Mouse (Mus musculus): ENCODE results near the gene Zfp512b. TPM values are rescaled to one million over a fixed set of nuclear protein-coding genes. Genes with fewer than 3 reads are reported as not detected.
A peak's percentile ranks its signal among the peaks of the same experiment; 100 is the strongest.

Gene Zfp512b
- polyA plus RNA-seq, 1 experiment from 2014 or later: 30.0 TPM

- H3K27me3 ChIP-seq (ENCODE audit: insufficient read depth, low read length): no peaks in the 10 kb centered on the region
- no peak for TF ChIP-seq CTCF (IDR thresholded peaks at IDR 0.05; ENCODE audit: low read depth)
- no peak overlapping the region for H3K9ac ChIP-seq (ENCODE audit: low read depth, low read length)
- no peak overlapping the region for H3K27ac ChIP-seq
- no peaks in the 10 kb centered on the region for H3K4me1 ChIP-seq (replicated peaks; ENCODE audit: insufficient read depth, low read length)
- peaks cover 49% of the 10 kb centered on the region for H3K36me3 ChIP-seq (ENCODE audit: insufficient read depth, low read length)
- WGBS: 93% methylated on average over 2 of the region's 2 CpGs
- ATAC-seq (replicated peaks; ENCODE audit: low FRiP score, low read depth) (no peak), DNase-seq (ENCODE audit: low spot score) (no peak)
- H3K4me3 ChIP-seq (replicated peaks; ENCODE audit: low read depth, low read length): no peak overlapping the region
- no peak overlapping the region for H3K4me2 ChIP-seq (ENCODE audit: low read length)
- H3K9me3 ChIP-seq (replicated peaks; ENCODE audit: low read length): no peaks in the 10 kb centered on the region
Measured at GRCm38 (mm10) chr2:181550233-181550632, 42.4 kb downstream of the Zfp512b start.

GRCm38 (mm10) chr2:181548682-181549081 is 43.9 kb downstream of the Zfp512b start:
- Histone ChIP-seq H3K4me3 (replicated peaks; ENCODE audit: low read depth, low read length) (no peak overlapping the region), H3K4me2 (ENCODE audit: low read length) (no peak overlapping the region), H3K27me3 (ENCODE audit: insufficient read depth, low read length) (no peaks in the 10 kb centered on the region), H3K9ac (ENCODE audit: low read depth, low read length) (no peak overlapping the region), H3K9me3 (replicated peaks; ENCODE audit: low read length) (no peaks in the 10 kb centered on the region), H3K27ac (no peak overlapping the region), H3K4me1 (replicated peaks; ENCODE audit: insufficient read depth, low read length) (no peaks in the 10 kb centered on the region), H3K36me3 (ENCODE audit: insufficient read depth, low read length) (peaks cover 49% of the 10 kb centered on the region)
- DNase-seq (ENCODE audit: low spot score) (peak; percentile 37), ATAC-seq (replicated peaks; ENCODE audit: low FRiP score, low read depth) (0 out of 2 replicates have a peak, but pooled peaks have one; percentile 54)
- WGBS: 54% methylated on average over 5 of the region's 5 CpGs
- TF ChIP-seq CTCF (IDR thresholded peaks at IDR 0.05; ENCODE audit: low read depth): no peak

GRCm38 (mm10) chr2:181548227-181548626 is 44.4 kb downstream of the Zfp512b start:
- Histone ChIP-seq H3K27me3 (ENCODE audit: insufficient read depth, low read length) (no peaks in the 10 kb centered on the region), H3K27ac (no peak overlapping the region), H3K36me3 (ENCODE audit: insufficient read depth, low read length) (peaks cover 49% of the 10 kb centered on the region), H3K9ac (ENCODE audit: low read depth, low read length) (no peak overlapping the region), H3K4me2 (ENCODE audit: low read length) (no peak overlapping the region), H3K4me3 (replicated peaks; ENCODE audit: low read depth, low read length) (no peak overlapping the region), H3K9me3 (replicated peaks; ENCODE audit: low read length) (no peaks in the 10 kb centered on the region), H3K4me1 (replicated peaks; ENCODE audit: insufficient read depth, low read length) (no peaks in the 10 kb centered on the region)
- DNase-seq (ENCODE audit: low spot score): no peak
- WGBS: 76% methylated on average over 1 of the region's 1 CpGs
- no peak for ATAC-seq (replicated peaks; ENCODE audit: low FRiP score, low read depth)
- TF ChIP-seq CTCF (IDR thresholded peaks at IDR 0.05; ENCODE audit: low read depth): no peak

- no peak overlapping the region for H3K4me2 ChIP-seq (ENCODE audit: low read length)
- H3K4me1 ChIP-seq (replicated peaks; ENCODE audit: insufficient read depth, low read length): no peaks in the 10 kb centered on the region
- peaks cover 40% of the 10 kb centered on the region for H3K36me3 ChIP-seq (ENCODE audit: insufficient read depth, low read length)
- H3K9ac ChIP-seq (ENCODE audit: low read depth, low read length): no peak overlapping the region
- no peak overlapping the region for H3K4me3 ChIP-seq (replicated peaks; ENCODE audit: low read depth, low read length)
- 98% methylated on average over 7 of the region's 7 CpGs for whole genome bisulfite sequencing
- ATAC-seq (replicated peaks; ENCODE audit: low FRiP score, low read depth) (no peak), DNase-seq (ENCODE audit: low spot score) (no peak)
- H3K9me3 ChIP-seq (replicated peaks; ENCODE audit: low read length): no peaks in the 10 kb centered on the region
- TF ChIP-seq CTCF (IDR thresholded peaks at IDR 0.05; ENCODE audit: low read depth): no peak
- H3K27ac ChIP-seq: no peak overlapping the region
- no peaks in the 10 kb centered on the region for H3K27me3 ChIP-seq (ENCODE audit: insufficient read depth, low read length)
Measured at GRCm38 (mm10) chr2:181546142-181546541, 46.5 kb downstream of the Zfp512b start.

GRCm38 (mm10) chr2:181541761-181542380 is 50.7 kb downstream of the Zfp512b start:
- Histone ChIP-seq H3K4me3 (replicated peaks; ENCODE audit: low read depth, low read length) (no peak overlapping the region), H3K9ac (ENCODE audit: low read depth, low read length) (no peak overlapping the region), H3K4me1 (replicated peaks; ENCODE audit: insufficient read depth, low read length) (no peaks in the 10 kb centered on the region), H3K36me3 (ENCODE audit: insufficient read depth, low read length) (peaks cover 6% of the 10 kb centered on the region), H3K9me3 (replicated peaks; ENCODE audit: low read length) (no peaks in the 10 kb centered on the region), H3K27me3 (ENCODE audit: insufficient read depth, low read length) (no peaks in the 10 kb centered on the region), H3K27ac (no peak overlapping the region), H3K4me2 (ENCODE audit: low read length) (no peak overlapping the region)
- WGBS: 90% methylated on average over 6 of the region's 6 CpGs
- ATAC-seq (replicated peaks; ENCODE audit: low FRiP score, low read depth): no peak
- TF ChIP-seq CTCF (IDR thresholded peaks at IDR 0.05; ENCODE audit: low read depth): no peak
- DNase-seq (ENCODE audit: low spot score): no peak

DNA sequence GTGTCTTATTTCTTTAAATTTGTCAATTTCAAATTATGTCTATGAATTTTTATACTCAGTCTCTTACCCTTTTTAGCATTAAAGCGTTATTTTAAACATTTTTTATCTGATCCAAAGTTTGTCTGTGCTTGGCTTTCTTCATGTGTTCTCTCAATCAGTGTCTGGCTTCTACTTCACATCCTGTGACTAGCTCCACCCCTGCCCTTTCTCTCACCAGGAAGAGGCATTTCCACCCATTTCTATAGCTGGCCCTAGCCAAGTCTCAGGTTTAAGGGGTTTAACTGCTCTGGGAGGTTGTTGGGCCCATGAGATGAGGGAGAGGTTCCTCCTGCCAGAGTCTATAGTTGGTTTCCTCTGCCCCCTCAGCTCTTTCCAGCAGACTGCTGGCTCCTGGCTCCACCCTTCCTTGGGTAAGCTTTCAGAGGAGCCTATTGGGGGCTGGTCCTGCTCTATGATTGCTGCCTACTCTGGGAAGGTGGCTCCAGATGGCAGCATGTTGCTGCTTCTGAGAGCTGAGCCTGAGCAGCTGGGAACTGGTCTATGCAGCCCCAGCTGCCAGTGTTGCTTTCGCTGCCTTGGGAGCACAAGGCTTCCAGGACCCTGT is 55.1 kb downstream of the Zfp512b start:
- 80% methylated on average over 2 of the region's 2 CpGs for WGBS
- Histone ChIP-seq H3K4me1 (replicated peaks; ENCODE audit: insufficient read depth, low read length) (no peaks in the 10 kb centered on the region), H3K9me3 (replicated peaks; ENCODE audit: low read length) (no peaks in the 10 kb centered on the region), H3K36me3 (ENCODE audit: insufficient read depth, low read length) (no peaks in the 10 kb centered on the region), H3K4me3 (replicated peaks; ENCODE audit: low read depth, low read length) (no peak overlapping the region), H3K27me3 (ENCODE audit: insufficient read depth, low read length) (no peaks in the 10 kb centered on the region), H3K4me2 (ENCODE audit: low read length) (no peak overlapping the region), H3K27ac (peak overlapping the region; percentile 38; the same call in 1 of the 2 replicates), H3K9ac (ENCODE audit: low read depth, low read length) (no peak overlapping the region)
- peak; percentile 59; the same call in 1 of the 2 replicates for ATAC-seq (replicated peaks; ENCODE audit: low FRiP score, low read depth)
- TF ChIP-seq CTCF (IDR thresholded peaks at IDR 0.05; ENCODE audit: low read depth): 0 out of 2 replicates have a peak, but pooled peaks have one; percentile 9
- peak; percentile 67 for DNase-seq (ENCODE audit: low spot score)

Data from kidney, postnatal 0 days (tissue).